Mouse (Mus musculus) embryonic facial prominence, embryonic 14.5 days (tissue): ENCODE measurements at regions not wholly inside any gene's neighbourhood (a gene's known extent, or its start where the extent isn't known, plus 50 kb on each side); places are given as distances from the start of the nearest gene placed in this dataset.

Experiments used
- ATAC-seq: fragments of 200-750 bp; cut with Nextera tagmentation; 2 replicates; pipeline ENCODE4 v1.8.0; 2017; ENCODE audit warnings: low read depth, moderate number of reproducible peaks, moderate TSS enrichment
- DNase-seq: peaks from one replicate; pipeline ENCODE4 v3.0.0-alpha.2; 2015; ENCODE audit warnings: low spot score
- H3K27ac ChIP-seq: fragments of 300-500 bp; sonication (generic); replicated peaks from 2 replicates; pipeline ENCODE4 v1.5.1; 2014; ENCODE audit warnings: low read depth, mild to moderate bottlenecking, low read length, moderate library complexity
- H3K27me3 ChIP-seq: fragments of 300-500 bp; sonication (generic); replicated peaks from 2 replicates; pipeline ENCODE4 v1.6.1; 2014; ENCODE audit warnings: low read length; ENCODE audit not compliant: control insufficient read depth, insufficient read depth
- H3K36me3 ChIP-seq: fragments of 300-500 bp; sonication (generic); 2 replicates; pipeline ENCODE4 v1.6.1; 2014; ENCODE audit warnings: low read length, mixed read lengths; ENCODE audit not compliant: control insufficient read depth, insufficient read depth
- H3K4me1 ChIP-seq: fragments of 300-500 bp; sonication (generic); 2 replicates; pipeline ENCODE4 v1.6.1; 2014; ENCODE audit warnings: antibody characterized with exemption, low read length; ENCODE audit not compliant: control insufficient read depth, insufficient read depth
- H3K4me2 ChIP-seq: fragments of 300-500 bp; sonication (generic); 2 replicates; pipeline ENCODE4 v1.6.1; 2014; ENCODE audit warnings: low read depth, mild to moderate bottlenecking, low read length, moderate library complexity, mixed read lengths
- H3K4me3 ChIP-seq: fragments of 300-500 bp; sonication (generic); 2 replicates; pipeline ENCODE4 v1.5.1; 2014; ENCODE audit warnings: low read depth, mild to moderate bottlenecking, low read length
- H3K9ac ChIP-seq: fragments of 300-500 bp; sonication (generic); 2 replicates; pipeline ENCODE4 v1.6.1; 2014; ENCODE audit warnings: low read depth, mild to moderate bottlenecking, low read length, moderate library complexity, mixed read lengths
- H3K9me3 ChIP-seq: fragments of 300-500 bp; sonication (generic); 2 replicates; pipeline ENCODE4 v1.6.1; 2016; ENCODE audit warnings: low read length; ENCODE audit not compliant: control insufficient read depth
- WGBS: fragments of 180-500 bp; shearing (Covaris S2); extraction: QIAGEN DNeasy Blood & Tissue Kit; methylation state at CpG from one replicate; pipeline ENCODE4 v1.1.7; 2014; 5-methylcytosine and 5-hydroxymethylcytosine counted together

- no peaks in the 10 kb centered on the region for H3K36me3 ChIP-seq
- ATAC-seq (no peak), DNase-seq (peak; percentile 44)
- H3K27ac ChIP-seq, result no peak overlapping the region
- 11% methylated on average over 3 of the region's 3 CpGs for WGBS
- no peak overlapping the region for H3K4me2 ChIP-seq
- H3K4me3 ChIP-seq, result no peak overlapping the region
- no peaks in the 10 kb centered on the region for H3K27me3 ChIP-seq
- H3K9ac ChIP-seq, result no peak overlapping the region
- peaks cover 4% of the 10 kb centered on the region for H3K4me1 ChIP-seq
- no peaks in the 10 kb centered on the region for H3K9me3 ChIP-seq
These were observed 56.3 kb upstream of the Mctp2 start for GRCm38 (mm10) chr7:72362690-72363089.

GRCm38 (mm10) chr7:72391323-72391722 is 84.9 kb upstream of the Mctp2 start:
- 36% methylated on average over 7 of the region's 7 CpGs for WGBS

GRCm38 (mm10) chr7:72400056-72400455 is 93.6 kb upstream of the Mctp2 start:
- Histone ChIP-seq H3K27me3 (no peaks in the 10 kb centered on the region), H3K36me3 (no peaks in the 10 kb centered on the region), H3K9ac (no peak overlapping the region), H3K4me1 (no peaks in the 10 kb centered on the region), H3K27ac (no peak overlapping the region), H3K9me3 (no peaks in the 10 kb centered on the region), H3K4me2 (no peak overlapping the region), H3K4me3 (no peak overlapping the region)
- DNase-seq (peak; percentile 82), ATAC-seq (no peak)

More at GRCm38 (mm10) chr7:72391323-72391722, 84.9 kb upstream of the Mctp2 start:
- Histone ChIP-seq H3K27ac (no peak overlapping the region), H3K27me3 (no peaks in the 10 kb centered on the region), H3K36me3 (no peaks in the 10 kb centered on the region), H3K4me3 (no peak overlapping the region), H3K4me1 (no peaks in the 10 kb centered on the region), H3K9ac (no peak overlapping the region), H3K4me2 (no peak overlapping the region), H3K9me3 (no peaks in the 10 kb centered on the region)
- ATAC-seq (peak; percentile 57; the same call in 1 of the 2 replicates), DNase-seq (peak; percentile 56)

GRCm38 (mm10) chr7:72406131-72406530 is 99.7 kb upstream of the Mctp2 start:
- WGBS, result 45% methylated on average over 3 of the region's 3 CpGs
- Histone ChIP-seq H3K27ac (no peak overlapping the region), H3K4me1 (0 out of 2 replicates have a peak, but pooled peaks cover 5% of the 10 kb centered on the region), H3K4me3 (no peak overlapping the region), H3K9me3 (no peaks in the 10 kb centered on the region), H3K4me2 (no peak overlapping the region), H3K27me3 (no peaks in the 10 kb centered on the region), H3K9ac (no peak overlapping the region), H3K36me3 (no peaks in the 10 kb centered on the region)
- peak; percentile 65 for DNase-seq
- no peak for ATAC-seq

- Histone ChIP-seq H3K36me3 (no peaks in the 10 kb centered on the region), H3K9me3 (no peaks in the 10 kb centered on the region), H3K9ac (no peak overlapping the region), H3K4me1 (0 out of 2 replicates have a peak, but pooled peaks cover 5% of the 10 kb centered on the region), H3K4me2 (no peak overlapping the region), H3K27me3 (no peaks in the 10 kb centered on the region), H3K27ac (no peak overlapping the region), H3K4me3 (no peak overlapping the region)
- ATAC-seq (no peak), DNase-seq (peak; percentile 13)
- WGBS, result 51% methylated on average over 6 of the region's 6 CpGs
These were observed 102.1 kb upstream of the Mctp2 start for GRCm38 (mm10) chr7:72408409-72408986.

GRCm38 (mm10) chr7:72438552-72438951 is 132.1 kb upstream of the Mctp2 start:
- Histone ChIP-seq H3K4me2 (no peak overlapping the region), H3K27ac (no peak overlapping the region; the same call in 1 of the 2 replicates), H3K9ac (no peak overlapping the region), H3K4me3 (no peak overlapping the region), H3K4me1 (no peaks in the 10 kb centered on the region; the same call in 1 of the 2 replicates), H3K27me3 (no peaks in the 10 kb centered on the region), H3K36me3 (no peaks in the 10 kb centered on the region), H3K9me3 (no peaks in the 10 kb centered on the region)
- DNase-seq (peak; percentile 86), ATAC-seq (0 out of 2 replicates have a peak, but pooled peaks have one; percentile 37)
- WGBS, result 23% methylated on average over 2 of the region's 2 CpGs

- no peaks in the 10 kb centered on the region for H3K27me3 ChIP-seq
- no peak overlapping the region for H3K4me3 ChIP-seq
- WGBS, result 57% methylated on average over 5 of the region's 5 CpGs
- H3K9me3 ChIP-seq, result no peaks in the 10 kb centered on the region
- DNase-seq (peak; percentile 73), ATAC-seq (peak; percentile 80)
- peaks cover 3% of the 10 kb centered on the region; the same call in 1 of the 2 replicates for H3K4me1 ChIP-seq
- H3K4me2 ChIP-seq, result no peak overlapping the region
- H3K36me3 ChIP-seq, result no peaks in the 10 kb centered on the region
- H3K9ac ChIP-seq, result no peak overlapping the region
- H3K27ac ChIP-seq, result no peak overlapping the region
These were observed 135.6 kb upstream of the Mctp2 start for GRCm38 (mm10) chr7:72442001-72442400.

- H3K4me3 ChIP-seq, result no peak overlapping the region
- no peak for DNase-seq
- H3K4me2 ChIP-seq, result no peak overlapping the region
- H3K36me3 ChIP-seq, result no peaks in the 10 kb centered on the region
- no peak for ATAC-seq
- H3K9ac ChIP-seq, result no peak overlapping the region
- H3K9me3 ChIP-seq, result no peaks in the 10 kb centered on the region
- no peak overlapping the region for H3K27ac ChIP-seq
- H3K27me3 ChIP-seq, result no peaks in the 10 kb centered on the region
- H3K4me1 ChIP-seq, result 0 out of 2 replicates have a peak, but pooled peaks cover 3% of the 10 kb centered on the region
- WGBS, result 100% methylated on average over 1 of the region's 1 CpGs
These were observed 137.6 kb upstream of the Mctp2 start for GRCm38 (mm10) chr7:72444016-72444415.

GRCm38 (mm10) chr7:72444792-72445191 is 138.4 kb upstream of the Mctp2 start:
- no peak for DNase-seq
- Histone ChIP-seq H3K4me2 (no peak overlapping the region), H3K9me3 (no peaks in the 10 kb centered on the region), H3K27ac (no peak overlapping the region), H3K9ac (no peak overlapping the region), H3K4me3 (no peak overlapping the region), H3K36me3 (no peaks in the 10 kb centered on the region), H3K27me3 (no peaks in the 10 kb centered on the region), H3K4me1 (0 out of 2 replicates have a peak, but pooled peaks cover 3% of the 10 kb centered on the region)
- 71% methylated on average over 1 of the region's 1 CpGs for WGBS
- ATAC-seq, result no peak
